8 mouse cellular contexts compared by ENCODE assay signal in genomic region chrX:105069671-105070503, GRCm38 (mm10). TPM values are rescaled to one million over a fixed set of nuclear protein-coding genes. Genes with fewer than 3 reads are reported as not detected.
A peak's percentile ranks its signal among the peaks of the same experiment; 100 is the strongest.
DNase-seq lines count a peak whose midpoint lies in the region; ATAC-seq and TF ChIP-seq lines count a peak whose summit lies in the region.

No protein-coding gene starts in this region.

- 2% methylated on average over 31 of the region's 32 CpGs for WGBS in embryonic facial prominence, embryonic 14.5 days
- under 1% methylated on average over 32 of the region's 32 CpGs for WGBS in heart, adult 2 months
- WGBS in limb, embryonic 13.5 days: under 1% methylated on average over 32 of the region's 32 CpGs
- 2% methylated on average over 32 of the region's 32 CpGs for WGBS in midbrain, embryonic 16.5 days

- no peaks in the 10 kb centered on the region for H3K27me3 ChIP-seq in embryonic facial prominence, embryonic 14.5 days (replicated peaks; ENCODE audit: control insufficient read depth, insufficient read depth, low read length)
- H3K27me3 ChIP-seq in heart, adult 2 months (ENCODE audit: control insufficient read depth, insufficient read depth, low read length): no peaks in the 10 kb centered on the region
- H3K27me3 ChIP-seq in limb, embryonic 13.5 days: no peaks in the 10 kb centered on the region
- H3K27me3 ChIP-seq in midbrain, embryonic 16.5 days (ENCODE audit: control insufficient read depth, insufficient read depth, low read depth, low read length): no peaks in the 10 kb centered on the region

- no peak for TF ChIP-seq POLR2A in heart, adult 2 months (IDR thresholded peaks at IDR 0.05; ENCODE audit: insufficient read depth, low read depth, low read length)

- intact Hi-C loops in heart, adult 2 months (cut with DNase I): loop anchor here (1.0 kb wide), 1 partner anchor 9 kb away; the partner anchor contains the start of gene Pbdc1

- H3K4me3 ChIP-seq in embryonic facial prominence, embryonic 14.5 days (ENCODE audit: low read depth, low read length): peak overlapping the region; percentile 68
- peak overlapping the region; percentile 62 for H3K4me3 ChIP-seq in heart, adult 2 months
- H3K4me3 ChIP-seq in limb, embryonic 13.5 days: peak overlapping the region; percentile 63
- peak overlapping the region; percentile 60 for H3K4me3 ChIP-seq in midbrain, embryonic 16.5 days (ENCODE audit: low read depth, low read length)

- peak overlapping the region; percentile 78 for H3K27ac ChIP-seq in embryonic facial prominence, embryonic 14.5 days (replicated peaks; ENCODE audit: low read depth, low read length)
- peak overlapping the region; percentile 74 for H3K27ac ChIP-seq in heart, adult 2 months
- no peak overlapping the region for H3K27ac ChIP-seq in limb, embryonic 13.5 days
- peak overlapping the region; percentile 80 for H3K27ac ChIP-seq in midbrain, embryonic 16.5 days (ENCODE audit: low read length)

- peaks cover 35% of the 10 kb centered on the region for H3K36me3 ChIP-seq in embryonic facial prominence, embryonic 14.5 days (ENCODE audit: control insufficient read depth, insufficient read depth, low read length)
- H3K36me3 ChIP-seq in heart, adult 2 months (ENCODE audit: control insufficient read depth, insufficient read depth, low read length): no peaks in the 10 kb centered on the region
- peaks cover 27% of the 10 kb centered on the region for H3K36me3 ChIP-seq in limb, embryonic 13.5 days
- peaks cover 4% of the 10 kb centered on the region; the same call in 1 of the 2 replicates for H3K36me3 ChIP-seq in midbrain, embryonic 16.5 days (ENCODE audit: control insufficient read depth, insufficient read depth, low read length)

- peak; percentile 79 for TF ChIP-seq CTCF in heart, adult 2 months (IDR thresholded peaks at IDR 0.05)

- peak overlapping the region; percentile 62 for H3K4me2 ChIP-seq in embryonic facial prominence, embryonic 14.5 days (ENCODE audit: low read depth, low read length)
- H3K4me2 ChIP-seq in limb, embryonic 13.5 days (replicated peaks): peak overlapping the region; percentile 66
- H3K4me2 ChIP-seq in midbrain, embryonic 16.5 days (ENCODE audit: low read length): peak overlapping the region; percentile 61

- peaks cover 5% of the 10 kb centered on the region; the same call in 1 of the 2 replicates for H3K4me1 ChIP-seq in embryonic facial prominence, embryonic 14.5 days (ENCODE audit: control insufficient read depth, insufficient read depth, low read length)
- no peaks in the 10 kb centered on the region for H3K4me1 ChIP-seq in heart, adult 2 months (ENCODE audit: control insufficient read depth, insufficient read depth, low read length)
- H3K4me1 ChIP-seq in limb, embryonic 13.5 days: peaks cover 6% of the 10 kb centered on the region
- H3K4me1 ChIP-seq in midbrain, embryonic 16.5 days (ENCODE audit: control insufficient read depth, insufficient read depth, low read length): peaks cover 7% of the 10 kb centered on the region

- peak; percentile 96 for ATAC-seq in embryonic facial prominence, embryonic 14.5 days (ENCODE audit: low read depth)
- ATAC-seq in limb, embryonic 13.5 days (ENCODE audit: low FRiP score, low read depth): peak; percentile 93
- ATAC-seq in midbrain, embryonic 16.5 days: peak; percentile 95

- 0 out of 2 replicates have a peak, but pooled peaks have one; percentile 15 for TF ChIP-seq EP300 in heart, adult 2 months (IDR thresholded peaks at IDR 0.05; ENCODE audit: insufficient read depth, low read depth, low read length)

- no peaks in the 10 kb centered on the region for H3K9me3 ChIP-seq in embryonic facial prominence, embryonic 14.5 days (ENCODE audit: control insufficient read depth, low read length)
- no peaks in the 10 kb centered on the region for H3K9me3 ChIP-seq in limb, embryonic 13.5 days
- no peaks in the 10 kb centered on the region for H3K9me3 ChIP-seq in midbrain, embryonic 16.5 days (replicated peaks; ENCODE audit: control insufficient read depth, low read length, poor library complexity, severe bottlenecking)

- DNase-seq in 416B (ENCODE audit: low read depth): peak; percentile 90
- DNase-seq in adrenal gland, postnatal 4 days (ENCODE audit: low spot score in 2 of 2): peak; percentile 34 to 41
- peak; percentile 96 for DNase-seq in embryonic facial prominence, embryonic 14.5 days (ENCODE audit: low spot score)
- peak; percentile 77 to 79 for DNase-seq in heart, adult 2 months
- peak; percentile 75 to 92 for DNase-seq in kidney, adult 8-10 months
- DNase-seq in spleen, postnatal 14 days (ENCODE audit: low spot score in 2 of 2): peak; percentile 15 to 61

- peak overlapping the region; percentile 76 for H3K9ac ChIP-seq in embryonic facial prominence, embryonic 14.5 days (ENCODE audit: low read depth, low read length)
- 0 out of 2 replicates have a peak overlapping the region, but pooled peaks have one; percentile 17 for H3K9ac ChIP-seq in heart, adult 2 months (ENCODE audit: low read depth, low read length)
- H3K9ac ChIP-seq in limb, embryonic 13.5 days: peak overlapping the region; percentile 70
- H3K9ac ChIP-seq in midbrain, embryonic 16.5 days (ENCODE audit: low read depth, low read length): peak overlapping the region; percentile 69

- no peaks in the 10 kb centered on the region for H3K79me2 ChIP-seq in heart, adult 2 months (replicated peaks; ENCODE audit: control insufficient read depth, insufficient read depth, low read length)

RNA-seq across cellular contexts. Expression of gene Pbdc1, which starts 9.7 kb away (rescaled TPM):
- 10 to 100 TPM; 19.1 to 22.8 TPM for total RNA-seq in adrenal gland, postnatal 4 days (2021)
- 47.0 and 49.5 TPM in 2 replicates for polyA plus RNA-seq in embryonic facial prominence, embryonic 14.5 days (2014; fragmentation: Nextera tagmentation; extraction: Ambion mirVana)
- total RNA-seq in heart, adult 2 months (2021): 1 to 10 TPM; 6.3 to 8.6 TPM
- 3.3 and 7.4 TPM in 2 replicates for polyA plus RNA-seq in heart, adult 2 months (2012; rRNA removed)
- polyA plus RNA-seq in limb, embryonic 13.5 days (2015; fragmentation: Nextera tagmentation; extraction: Ambion mirVana): 70.3 and 73.2 TPM in 2 replicates
- polyA plus RNA-seq in midbrain, embryonic 16.5 days (2015; fragmentation: Nextera tagmentation; extraction: Ambion mirVana): 28.9 and 29.4 TPM in 2 replicates

RNA-seq across cellular contexts. Expression of gene Magee1, which starts 50.3 kb away (rescaled TPM):
- 10 to 100 TPM; 17.7 to 21.9 TPM for total RNA-seq in adrenal gland, postnatal 4 days (2021)
- 18.6 and 19.0 TPM in 2 replicates for polyA plus RNA-seq in embryonic facial prominence, embryonic 14.5 days (2014; fragmentation: Nextera tagmentation; extraction: Ambion mirVana)
- 1 to 10 TPM; 3.5 to 5.0 TPM for total RNA-seq in heart, adult 2 months (2021)
- polyA plus RNA-seq in heart, adult 2 months (2012; rRNA removed): 3.6 and 3.9 TPM in 2 replicates
- 31.9 and 33.1 TPM in 2 replicates for polyA plus RNA-seq in limb, embryonic 13.5 days (2015; fragmentation: Nextera tagmentation; extraction: Ambion mirVana)
- polyA plus RNA-seq in midbrain, embryonic 16.5 days (2015; fragmentation: Nextera tagmentation; extraction: Ambion mirVana): 275 and 288 TPM in 2 replicates

Comparison
In these comparisons a context has a peak if more than half of its experiments do, and no peak if none do; other contexts are left out.
1. DNase-seq: peak in every context shown above with its lines; median percentile 96 in embryonic facial prominence, embryonic 14.5 days; 90 in 416B; 84 in kidney, adult 8-10 months; 78 in heart, adult 2 months; 38 in spleen, postnatal 14 days; 38 in adrenal gland, postnatal 4 days.
2. H3K9ac ChIP-seq: peak in every context shown above with its lines; median percentile 76 in embryonic facial prominence, embryonic 14.5 days; 70 in limb, embryonic 13.5 days; 69 in midbrain, embryonic 16.5 days; 17 in heart, adult 2 months.